Comparison of ENCODE assay signal across 14 mouse cellular contexts in genomic region chr8:45899783-45900182, GRCm38 (mm10). TPM values are rescaled to one million over a fixed set of nuclear protein-coding genes. Genes with fewer than 3 reads are reported as not detected.
DNase-seq lines count a peak whose midpoint lies in the region; ATAC-seq and TF ChIP-seq lines count a peak whose summit lies in the region.
"Had no signal": no experiment of that assay in that cellular context is flagged by ENCODE, and none has a peak within 500 bp of the region (broad histone marks: within the 10 kb centered on the region; RNA-seq: fewer than 3 reads in every experiment).

No protein-coding gene starts in this region.

- 90% methylated on average over 3 of the region's 3 CpGs for WGBS in lung, postnatal 0 days

- TF ChIP-seq POLR2A in brain, embryonic 14.5 days (IDR thresholded peaks at IDR 0.05; ENCODE audit: borderline replicate concordance, extremely low read depth, insufficient read depth, insufficient read length, poor library complexity, severe bottlenecking), result no peak

- H3K4me1 ChIP-seq in lung, postnatal 0 days (ENCODE audit: insufficient read depth, low read depth, low read length), result no peaks in the 10 kb centered on the region
- H3K4me1 ChIP-seq: liver, embryonic 13.5 days had no signal

- no peak overlapping the region for H3K4me3 ChIP-seq in gastrocnemius, adult 2 months
- no peak overlapping the region for H3K4me3 ChIP-seq in lung, postnatal 0 days (ENCODE audit: low read depth, low read length)
- H3K4me3 ChIP-seq: erythroblast, embryonic 14.5 days; liver, embryonic 13.5 days had no signal

- H3K4me2 ChIP-seq in lung, postnatal 0 days (replicated peaks; ENCODE audit: low read depth, low read length), result no peak overlapping the region
- H3K4me2 ChIP-seq: liver, embryonic 13.5 days had no signal

- no peaks in the 10 kb centered on the region for H3K9me3 ChIP-seq in lung, postnatal 0 days (ENCODE audit: low read length)
- H3K9me3 ChIP-seq: liver, embryonic 13.5 days had no signal

- peak overlapping the region; percentile 56; the same call in 1 of the 2 replicates for H3K27ac ChIP-seq in gastrocnemius, adult 2 months
- H3K27ac ChIP-seq in lung, postnatal 0 days (ENCODE audit: low read length), result no peak overlapping the region
- H3K27ac ChIP-seq: liver, embryonic 13.5 days had no signal

- intact Hi-C loops in gastrocnemius, adult 2 months (cut with DNase I), result no loop called here

- DNase-seq in gastrocnemius, adult 2 months, result no peak
- DNase-seq in gastrocnemius, adult 8-10 months (ENCODE audit: low spot score in 2 of 2), result no peak
- peak; percentile 18 for DNase-seq in lung, postnatal 10 days
- no peak for DNase-seq in lung, postnatal 0 days (ENCODE audit: low spot score)
- peak; percentile 56 for DNase-seq in brain, embryonic 14.5 days (ENCODE audit: low read depth)
- DNase-seq in adrenal gland, postnatal 36 days, result no peak
- DNase-seq in frontal cortex, postnatal 25 days (ENCODE audit: low spot score in 2 of 2), result no peak
- DNase-seq: kidney, adult 8-10 months; liver, embryonic 13.5 days had no signal

- TF ChIP-seq EP300 in lung, postnatal 0 days (IDR thresholded peaks at IDR 0.05), result no peak

- H3K9ac ChIP-seq in lung, postnatal 0 days (replicated peaks; ENCODE audit: low read depth), result no peak overlapping the region
- H3K9ac ChIP-seq: liver, embryonic 13.5 days had no signal

- no peaks in the 10 kb centered on the region for H3K36me3 ChIP-seq in lung, postnatal 0 days (ENCODE audit: insufficient read depth, low read length)
- H3K36me3 ChIP-seq: liver, embryonic 13.5 days had no signal

- H3K27me3 ChIP-seq in lung, postnatal 0 days (replicated peaks; ENCODE audit: insufficient read depth, low read length), result no peaks in the 10 kb centered on the region
- H3K27me3 ChIP-seq: liver, embryonic 13.5 days had no signal

- no peak for ATAC-seq in lung, postnatal 0 days
- ATAC-seq in neutrophil, adult 5-6 weeks (ENCODE audit: extremely low read depth, insufficient number of reproducible peaks, low FRiP score, poor library complexity, severe bottlenecking), result peak; percentile 98

- no peak for TF ChIP-seq CTCF in gastrocnemius, adult 2 months (IDR thresholded peaks at IDR 0.05)
- no peak for TF ChIP-seq CTCF in lung, postnatal 0 days (IDR thresholded peaks at IDR 0.05)
- TF ChIP-seq CTCF in brain, embryonic 14.5 days (IDR thresholded peaks at IDR 0.05; ENCODE audit: borderline replicate concordance, extremely low read depth, insufficient read depth, insufficient read length), result no peak

RNA-seq across cellular contexts. Expression of gene Pdlim3, which starts 14.5 kb away (rescaled TPM):
- 100 to 1,000 TPM; 516 to 675 TPM for total RNA-seq in gastrocnemius, adult 2 months (2021)
- total RNA-seq in gastrocnemius, adult 8-10 months (2022), result 100 to 1,000 TPM; 733 to 955 (median 812) TPM
- 54.7 and 59.2 TPM in 2 replicates for polyA plus RNA-seq in lung, postnatal 0 days (2015; fragmentation: Nextera tagmentation; extraction: Ambion mirVana)
- polyA plus RNA-seq in brain, embryonic 14.5 days (2012; rRNA removed), result 13.0 and 14.8 TPM in 2 replicates
- total RNA-seq in neutrophil, adult 5-6 weeks (2017), result 1.3 and 2.1 TPM in 2 replicates
- total RNA-seq in adrenal gland, postnatal 36 days (2021), result 1 to 10 TPM; 1.2 to 1.9 TPM
- polyA plus RNA-seq: erythroblast, embryonic 14.5 days had no signal

RNA-seq across cellular contexts. Expression of gene Ccdc110, which starts 34.6 kb away (rescaled TPM):
- total RNA-seq in gastrocnemius, adult 2 months (2021), result not detected
- not detected for total RNA-seq in gastrocnemius, adult 8-10 months (2022)
- polyA plus RNA-seq in lung, postnatal 0 days (2015; fragmentation: Nextera tagmentation; extraction: Ambion mirVana), result not detected in 2 replicates
- 0.09 and 0.11 TPM in 2 replicates for polyA plus RNA-seq in brain, embryonic 14.5 days (2012; rRNA removed)
- total RNA-seq in neutrophil, adult 5-6 weeks (2017), result not detected in 2 replicates
- total RNA-seq in adrenal gland, postnatal 36 days (2021), result not detected
- total RNA-seq: gastrocnemius, postnatal 4 days had no signal
- polyA plus RNA-seq: erythroblast, embryonic 14.5 days; liver, embryonic 13.5 days; stomach, embryonic 14.5 days; urinary bladder, adult 2 months had no signal

Comparison
In these comparisons a context has a peak if more than half of its experiments do, and no peak if none do; other contexts are left out.
1. DNase-seq: peak in lung, postnatal 10 days (single experiment) and brain, embryonic 14.5 days (single experiment); none in gastrocnemius, adult 2 months (single experiment), gastrocnemius, adult 8-10 months (0 of 2), lung, postnatal 0 days (single experiment), adrenal gland, postnatal 36 days (0 of 2) and frontal cortex, postnatal 25 days (0 of 2).
2. RNA of gene Pdlim3, which starts 14.5 kb away (total RNA-seq): 733 to 955 TPM in gastrocnemius, adult 8-10 months and 516 to 675 TPM in gastrocnemius, adult 2 months; 1.2 to 1.9 TPM in adrenal gland, postnatal 36 days and 1.3 to 2.1 TPM in neutrophil, adult 5-6 weeks; every median in the first group is over 100 times any median in the second.